Mouse (Mus musculus) lung, embryonic 16.5 days (tissue): ENCODE measurements around the gene Ywhab. TPM values are rescaled to one million over a fixed set of nuclear protein-coding genes. Genes with fewer than 3 reads are reported as not detected.

Experiments
- ATAC-seq: fragments of 200-750 bp; cut with Nextera tagmentation; 2 replicates; pipeline ENCODE4 v1.8.0; 2017; ENCODE audit warnings: low read depth, mild to moderate bottlenecking, moderate library complexity
- H3K27ac ChIP-seq: fragments of 300-500 bp; sonication (generic); 2 replicates; pipeline ENCODE4 v1.5.1; 2014; ENCODE audit warnings: mild to moderate bottlenecking, control low read depth, low read length
- H3K27me3 ChIP-seq: fragments of 300-500 bp; sonication (generic); 2 replicates; pipeline ENCODE4 v1.6.1; 2014; ENCODE audit warnings: low read depth, low read length, mixed read lengths; ENCODE audit not compliant: control insufficient read depth, insufficient read depth
- H3K36me3 ChIP-seq: fragments of 300-500 bp; sonication (generic); 2 replicates; pipeline ENCODE4 v1.6.1; 2014; ENCODE audit warnings: low read length; ENCODE audit not compliant: control insufficient read depth, insufficient read depth
- H3K4me1 ChIP-seq: fragments of 300-500 bp; sonication (generic); replicated peaks from 2 replicates; pipeline ENCODE4 v1.6.1; 2014; ENCODE audit warnings: low read length, mixed read lengths; ENCODE audit not compliant: control insufficient read depth, insufficient read depth
- H3K4me2 ChIP-seq: fragments of 300-500 bp; sonication (generic); 2 replicates; pipeline ENCODE4 v1.6.1; 2014; ENCODE audit warnings: low read depth, low read length, control low read depth
- H3K4me3 ChIP-seq: fragments of 300-500 bp; sonication (generic); 2 replicates; pipeline ENCODE4 v1.5.1; 2014; ENCODE audit warnings: mild to moderate bottlenecking, low read length, control low read depth
- H3K9ac ChIP-seq: fragments of 300-500 bp; sonication (generic); 2 replicates; pipeline ENCODE4 v1.6.1; 2014; ENCODE audit warnings: low read length, control low read depth
- H3K9me3 ChIP-seq: fragments of 300-500 bp; sonication (generic); 2 replicates; pipeline ENCODE4 v1.6.1; 2016; ENCODE audit warnings: low read length; ENCODE audit not compliant: control insufficient read depth
- WGBS: fragments of 180-500 bp; shearing (Covaris S2); extraction: QIAGEN DNeasy Blood & Tissue Kit; methylation state at CpG from one replicate; pipeline ENCODE4 v1.1.7; 2014; 5-methylcytosine and 5-hydroxymethylcytosine counted together
- polyA plus RNA-seq: library from polyadenylated mRNA; unstranded; fragments of >200 nt; fragmentation: Nextera tagmentation; extraction: Ambion mirVana; gene quantifications from 2 replicates; pipeline ENCODE4 v1.2.1, GENCODE M21; 2015

Ywhab gene
- polyA plus RNA-seq, 1 experiment from 2014 or later = 308 TPM

DNA sequence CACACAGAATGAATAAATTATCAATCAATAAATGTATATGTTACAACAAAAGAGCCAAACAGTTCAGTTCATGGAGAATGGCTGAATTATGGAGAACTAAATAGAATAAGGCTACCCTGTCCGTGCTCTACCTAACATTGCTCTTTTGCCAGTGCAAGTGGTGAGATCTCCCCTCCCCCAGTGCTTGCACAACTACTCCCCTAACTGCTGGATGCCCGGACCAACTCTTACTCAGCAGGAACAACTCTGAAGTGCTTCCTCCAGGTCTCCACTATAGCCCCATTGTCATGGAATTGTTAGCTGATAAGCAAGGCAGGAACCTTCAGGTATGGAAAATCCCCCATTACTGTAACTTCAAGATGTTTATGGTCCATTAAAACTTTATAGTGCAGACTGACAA lies 27.3 kb downstream of the Ywhab start:
- no peaks in the 10 kb centered on the region for H3K4me1 ChIP-seq
- no peaks in the 10 kb centered on the region for H3K9me3 ChIP-seq
- H3K4me2 ChIP-seq = no peak overlapping the region
- H3K27ac ChIP-seq = no peak overlapping the region
- no peak for ATAC-seq
- H3K27me3 ChIP-seq = no peaks in the 10 kb centered on the region
- peaks cover 13% of the 10 kb centered on the region for H3K36me3 ChIP-seq
- H3K9ac ChIP-seq = no peak overlapping the region
- 43% methylated on average over 2 of the region's 2 CpGs for WGBS
- no peak overlapping the region for H3K4me3 ChIP-seq

DNA sequence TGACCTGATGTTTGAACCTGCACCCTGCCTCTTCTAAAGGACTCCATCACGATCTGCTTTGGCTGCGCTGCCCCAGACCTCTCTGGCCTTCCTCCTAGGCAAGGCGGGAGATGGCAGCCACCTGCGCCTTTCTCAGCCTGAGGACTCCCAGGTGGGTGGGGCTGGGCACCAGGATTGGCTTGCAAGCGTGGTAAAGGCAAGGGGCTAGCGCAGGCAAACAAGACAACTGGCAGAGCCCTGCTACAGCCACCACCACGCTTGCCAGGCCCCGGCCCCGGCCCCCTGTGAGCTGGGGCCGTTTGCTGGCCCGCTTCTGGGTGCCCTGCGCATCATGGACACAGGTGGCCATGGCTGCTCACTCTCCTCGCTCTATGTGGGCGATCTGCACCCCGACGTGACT lies 30.4 kb downstream of the Ywhab start, which contains the start of gene Pabpc1l:
TSS of gene Pabpc1l (plus strand) at position 301 of the 400 bp plus-strand sequence.
- no peaks in the 10 kb centered on the region for H3K4me1 ChIP-seq
- H3K9ac ChIP-seq = no peak within 1 kb of the TSS
- H3K36me3 ChIP-seq = no peaks in the 10 kb centered on the region; the same call in 1 of the 2 replicates
- H3K4me2 ChIP-seq = no peak within 1 kb of the TSS
- no peaks in the 10 kb centered on the region for H3K27me3 ChIP-seq
- no peak for ATAC-seq
- no peaks in the 10 kb centered on the region for H3K9me3 ChIP-seq
- no peak within 1 kb of the TSS for H3K4me3 ChIP-seq
- H3K27ac ChIP-seq = no peak within 1 kb of the TSS
- WGBS = 76% methylated on average over 16 of the region's 16 CpGs

DNA sequence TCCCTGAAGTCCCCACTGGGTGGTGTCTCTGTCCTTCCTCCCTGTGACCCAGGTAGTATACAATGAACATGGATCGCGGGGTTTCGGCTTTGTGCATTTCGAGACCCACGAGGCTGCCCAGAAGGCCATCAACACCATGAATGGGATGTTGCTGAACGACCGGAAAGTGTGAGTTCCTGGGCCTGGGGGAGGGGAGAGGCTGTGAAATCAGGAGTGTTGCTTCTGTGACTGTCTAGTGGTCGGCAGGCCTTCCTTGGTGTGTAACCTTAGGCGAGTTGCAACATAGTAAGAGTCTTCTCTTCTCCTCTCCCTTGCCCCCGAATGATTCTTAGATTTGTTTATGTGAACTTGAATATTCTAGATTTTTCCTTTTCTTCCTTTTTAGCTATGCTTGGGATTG lies 36.4 kb downstream of the Ywhab start:
- no peak overlapping the region for H3K4me2 ChIP-seq
- 66% methylated on average over 10 of the region's 10 CpGs for WGBS
- H3K27me3 ChIP-seq = no peaks in the 10 kb centered on the region
- no peak overlapping the region for H3K9ac ChIP-seq
- ATAC-seq = no peak
- no peaks in the 10 kb centered on the region for H3K36me3 ChIP-seq
- no peak overlapping the region for H3K4me3 ChIP-seq
- H3K4me1 ChIP-seq = no peaks in the 10 kb centered on the region
- H3K9me3 ChIP-seq = no peaks in the 10 kb centered on the region
- no peak overlapping the region for H3K27ac ChIP-seq

DNA sequence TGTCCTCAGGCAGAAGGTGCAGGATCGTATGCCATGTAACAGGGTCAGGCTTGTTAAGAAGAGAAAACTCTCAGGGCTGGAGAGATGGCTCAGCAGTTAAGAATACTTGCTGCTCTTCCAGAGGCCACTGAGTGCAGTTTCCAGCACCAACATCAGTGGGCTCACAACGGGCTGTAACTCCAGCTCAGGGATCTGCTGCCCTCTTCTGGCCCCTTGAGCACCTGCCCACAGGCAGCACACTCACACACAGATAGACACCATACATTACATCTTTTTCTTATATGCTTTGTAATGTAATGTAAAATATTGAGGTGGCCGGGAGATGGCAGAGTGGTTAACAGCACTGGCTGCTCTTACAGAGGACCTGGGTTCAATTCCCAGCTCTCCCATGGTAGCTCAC lies 38.2 kb downstream of the Ywhab start:
- H3K9ac ChIP-seq = no peak overlapping the region
- no peak overlapping the region for H3K27ac ChIP-seq
- no peak overlapping the region for H3K4me3 ChIP-seq
- ATAC-seq = no peak
- no peaks in the 10 kb centered on the region for H3K9me3 ChIP-seq
- no peaks in the 10 kb centered on the region for H3K4me1 ChIP-seq
- no peak overlapping the region for H3K4me2 ChIP-seq
- 92% methylated on average over 3 of the region's 3 CpGs for WGBS
- H3K27me3 ChIP-seq = no peaks in the 10 kb centered on the region
- no peaks in the 10 kb centered on the region for H3K36me3 ChIP-seq

DNA sequence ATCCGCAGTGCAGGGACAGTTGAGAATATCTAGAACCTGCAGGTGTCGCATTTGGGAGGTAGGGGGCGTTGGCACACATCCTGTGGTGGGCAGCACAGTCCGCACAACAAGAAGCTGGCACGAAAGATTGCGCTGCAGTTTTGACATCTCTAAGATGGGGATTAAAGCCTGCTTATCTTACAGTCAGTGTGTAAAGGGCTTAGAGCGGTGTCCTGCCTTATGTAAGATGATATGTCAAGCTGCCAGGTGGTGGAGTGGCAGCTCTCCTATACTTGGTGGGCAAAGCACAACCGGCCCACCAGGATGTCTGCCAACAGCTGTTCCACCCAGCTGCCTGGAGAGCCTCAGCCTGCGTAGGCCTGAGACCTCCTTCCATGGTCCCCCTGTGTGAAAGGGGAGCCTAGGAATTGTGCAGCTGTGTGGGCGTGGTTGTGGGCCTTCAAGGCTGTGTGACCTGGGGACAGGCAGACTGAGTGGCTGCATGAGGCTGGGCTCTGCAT lies 41.8 kb downstream of the Ywhab start:
- 45% methylated on average over 10 of the region's 10 CpGs for WGBS
- no peaks in the 10 kb centered on the region for H3K27me3 ChIP-seq
- no peaks in the 10 kb centered on the region for H3K9me3 ChIP-seq
- H3K27ac ChIP-seq = no peak overlapping the region
- H3K4me1 ChIP-seq = no peaks in the 10 kb centered on the region
- no peak overlapping the region for H3K9ac ChIP-seq
- H3K36me3 ChIP-seq = no peaks in the 10 kb centered on the region
- H3K4me3 ChIP-seq = no peak overlapping the region
- peak; percentile 47; the same call in 1 of the 2 replicates for ATAC-seq
- no peak overlapping the region for H3K4me2 ChIP-seq

DNA sequence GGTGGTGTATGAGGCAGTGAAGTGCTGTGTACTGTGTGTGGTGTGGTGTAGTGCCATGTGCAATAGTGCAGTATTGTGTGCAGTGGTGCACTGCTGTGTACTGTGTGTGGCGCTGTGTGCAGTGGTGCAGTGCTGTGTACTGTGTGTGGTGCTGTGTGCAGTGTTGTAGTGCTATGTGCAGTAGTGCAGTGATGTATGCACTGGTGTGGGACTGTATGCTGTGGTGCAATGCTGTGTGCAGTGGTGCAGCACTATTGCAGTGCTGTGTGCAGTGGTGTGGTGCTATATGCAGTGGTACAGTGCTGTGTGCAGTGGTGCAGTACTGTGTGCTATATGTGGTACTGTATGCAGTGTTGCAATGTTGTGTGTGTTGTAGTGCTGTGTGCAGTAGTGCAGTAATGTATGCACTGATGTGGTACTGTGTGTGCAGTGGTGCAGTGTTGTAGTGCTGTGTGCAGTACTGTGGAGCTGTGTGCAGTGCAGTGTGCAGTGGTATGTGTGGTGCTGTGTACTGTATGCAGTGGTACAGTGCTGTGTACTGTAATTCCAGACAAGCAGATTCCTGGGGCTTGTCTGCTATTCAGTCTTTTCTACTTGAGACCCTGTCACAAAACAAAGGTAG lies 43.8 kb downstream of the Ywhab start:
- no peaks in the 10 kb centered on the region for H3K36me3 ChIP-seq
- H3K27me3 ChIP-seq = no peaks in the 10 kb centered on the region
- no peak overlapping the region for H3K9ac ChIP-seq
- ATAC-seq = no peak
- no peaks in the 10 kb centered on the region for H3K9me3 ChIP-seq
- H3K4me2 ChIP-seq = no peak overlapping the region
- H3K4me1 ChIP-seq = no peaks in the 10 kb centered on the region
- H3K27ac ChIP-seq = no peak overlapping the region
- 100% methylated on average over 1 of the region's 1 CpGs for WGBS
- no peak overlapping the region for H3K4me3 ChIP-seq

DNA sequence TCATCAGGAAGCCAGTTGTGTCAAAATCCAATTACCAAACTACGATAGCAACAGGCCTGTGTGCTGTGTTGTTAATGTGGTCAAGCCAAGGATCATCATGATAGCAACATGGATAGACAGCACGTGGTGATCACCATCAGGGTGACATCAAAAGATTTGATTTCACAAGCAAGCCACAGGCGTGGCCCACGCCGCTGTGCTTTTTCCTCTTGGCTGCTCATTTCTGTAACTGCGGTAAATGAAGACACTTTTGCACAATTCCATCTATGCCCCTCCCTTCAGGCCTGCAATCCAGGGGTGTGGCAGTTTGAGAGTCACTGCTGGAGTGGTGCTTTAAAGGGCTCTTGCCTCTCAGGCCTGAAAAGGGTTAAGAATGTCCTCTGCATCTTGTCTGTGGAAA lies 46.2 kb downstream of the Ywhab start:
- Histone ChIP-seq H3K27me3 (no peaks in the 10 kb centered on the region), H3K9me3 (no peaks in the 10 kb centered on the region), H3K27ac (no peak overlapping the region), H3K36me3 (no peaks in the 10 kb centered on the region), H3K4me3 (no peak overlapping the region), H3K9ac (no peak overlapping the region), H3K4me1 (no peaks in the 10 kb centered on the region), H3K4me2 (no peak overlapping the region)
- WGBS = 78% methylated on average over 6 of the region's 6 CpGs
- no peak for ATAC-seq

DNA sequence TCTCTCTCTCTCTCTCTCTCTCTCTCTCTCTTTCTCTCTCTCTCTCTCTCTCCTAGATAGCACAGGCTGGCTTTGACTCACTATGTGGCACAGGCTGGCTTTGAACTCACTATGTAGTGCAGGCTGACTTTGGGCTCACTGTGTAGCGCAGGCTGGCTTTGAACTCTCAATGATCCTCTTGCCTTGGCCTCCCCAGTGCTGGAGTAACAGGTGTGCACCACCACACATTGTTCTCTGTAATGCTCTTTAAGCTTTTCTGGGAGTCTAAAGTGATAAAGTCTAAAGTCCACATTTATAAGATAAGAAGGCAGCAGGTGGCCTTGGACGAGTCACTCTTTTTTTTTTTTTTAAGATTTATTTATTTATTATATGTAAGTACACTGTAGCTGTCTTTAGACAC lies 46.8 kb downstream of the Ywhab start:
- Histone ChIP-seq H3K4me1 (no peaks in the 10 kb centered on the region), H3K4me2 (no peak overlapping the region), H3K27me3 (no peaks in the 10 kb centered on the region), H3K36me3 (no peaks in the 10 kb centered on the region), H3K9me3 (no peaks in the 10 kb centered on the region), H3K4me3 (no peak overlapping the region), H3K27ac (no peak overlapping the region), H3K9ac (no peak overlapping the region)
- no peak for ATAC-seq
- 76% methylated on average over 2 of the region's 2 CpGs for WGBS

DNA sequence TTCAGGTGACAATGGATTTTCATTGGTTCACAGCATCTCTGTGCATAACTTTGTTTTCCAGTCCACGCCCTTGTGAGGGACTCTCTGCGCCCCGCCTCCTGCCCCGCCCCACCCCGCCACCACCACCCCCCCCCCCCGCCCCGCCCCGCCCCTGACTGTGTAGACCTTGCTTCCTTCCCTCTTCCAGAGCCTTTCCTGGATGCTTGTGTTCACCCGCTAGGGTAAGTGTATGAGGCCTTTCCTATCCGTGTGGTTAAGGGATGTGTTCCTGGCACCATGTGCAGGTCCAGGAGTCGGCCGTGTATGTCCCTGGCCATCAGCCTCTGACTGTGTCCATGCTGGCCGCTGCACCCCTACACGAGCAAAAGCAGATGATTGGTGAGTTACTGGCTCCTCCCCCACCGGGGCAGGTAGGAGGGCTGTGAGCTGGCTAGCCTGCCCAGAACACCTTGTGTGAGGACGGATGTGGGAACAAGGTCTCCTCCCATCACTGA lies 52.5 kb downstream of the Ywhab start:
- Histone ChIP-seq H3K27ac (no peak overlapping the region), H3K4me2 (peak overlapping the region; percentile 42), H3K9ac (no peak overlapping the region), H3K9me3 (no peaks in the 10 kb centered on the region), H3K4me1 (0 out of 2 replicates have a peak, but pooled peaks cover 2% of the 10 kb centered on the region), H3K36me3 (no peaks in the 10 kb centered on the region), H3K4me3 (peak overlapping the region; percentile 30), H3K27me3 (no peaks in the 10 kb centered on the region)
- peak; percentile 72 for ATAC-seq
- WGBS = 1% methylated on average over 11 of the region's 16 CpGs
